Comparison of ENCODE assay signal across 1 mouse cellular context in genomic region chr8:94871108-94871894, GRCm38 (mm10).
TF ChIP-seq lines count a peak whose summit lies in the region.

No protein-coding gene starts in this region.

TF ChIP-seq in MEL, 35 proteins besides CTCF, POLR2A, EP300 and RAD21 (continued from another document):
- no peak for TF ChIP-seq MEF2A (IDR thresholded peaks at IDR 0.05; ENCODE audit: extremely low read depth, insufficient replicate concordance, low read depth, low read length, poor library complexity, severe bottlenecking)
TF ChIP-seq in MEL: peak in this region for 2.
